Mouse (Mus musculus) layer of hippocampus, adult 18-20 months (tissue): ENCODE measurements around the gene Toporsl. TPM values are rescaled to one million over a fixed set of nuclear protein-coding genes. Genes with fewer than 3 reads are reported as not detected.
A peak's percentile ranks its signal among the peaks of the same experiment; 100 is the strongest.

ENCODE experiments used
- DNase-seq, 2 experiments: peaks; one replicate each; pipeline ENCODE4 v3.0.0; 2022; ENCODE audit warnings: low spot score in 2 of 2
- long read RNA-seq: library from polyadenylated mRNA; stranded (forward); transcript quantifications from one replicate; pipeline ENCODE4 v2.0.0, GENCODE M21; 2021
- total RNA-seq, 2 experiments: library from RNA; stranded (reverse); gene quantifications; 2 replicates each; pipeline ENCODE4 v1.2.3; 2021

The Toporsl gene
- not detected for total RNA-seq
- long read RNA-seq: 0 reads

DNA sequence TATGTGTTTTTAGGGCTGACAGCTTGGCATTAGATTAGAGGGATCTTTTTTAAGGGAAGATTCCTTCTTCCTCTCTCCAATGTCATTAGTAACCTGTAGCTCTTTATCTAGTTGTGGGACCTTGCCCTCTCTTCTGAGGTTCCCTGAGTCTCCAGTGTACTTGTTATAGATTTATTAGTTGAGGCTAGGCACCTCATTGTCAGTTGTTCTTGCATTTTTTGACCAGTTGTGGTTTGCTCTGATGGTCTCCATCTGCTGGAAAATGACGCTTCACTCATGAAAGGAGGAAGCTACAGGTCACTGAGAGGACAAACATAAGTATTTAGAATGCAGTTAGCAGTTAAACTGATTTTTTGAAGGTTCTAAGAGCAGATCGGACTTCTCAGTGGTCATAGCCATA lies at the start of gene Toporsl:
Toporsl (plus strand) TSS at position 348 of the 400 bp plus-strand sequence.
- no peak for DNase-seq

GRCm38 (mm10) chr4:52557672-52558071 lies 38.4 kb upstream of the Toporsl start:
- no peak for DNase-seq

GRCm38 (mm10) chr4:52558080-52558479 lies 38.0 kb upstream of the Toporsl start:
- no peak for DNase-seq

- no peak for DNase-seq
Observed at GRCm38 (mm10) chr4:52563859-52564258, 32.2 kb upstream of the Toporsl start.

GRCm38 (mm10) chr4:52586194-52586734 lies 9.8 kb upstream of the Toporsl start:
- no peak for DNase-seq

DNA sequence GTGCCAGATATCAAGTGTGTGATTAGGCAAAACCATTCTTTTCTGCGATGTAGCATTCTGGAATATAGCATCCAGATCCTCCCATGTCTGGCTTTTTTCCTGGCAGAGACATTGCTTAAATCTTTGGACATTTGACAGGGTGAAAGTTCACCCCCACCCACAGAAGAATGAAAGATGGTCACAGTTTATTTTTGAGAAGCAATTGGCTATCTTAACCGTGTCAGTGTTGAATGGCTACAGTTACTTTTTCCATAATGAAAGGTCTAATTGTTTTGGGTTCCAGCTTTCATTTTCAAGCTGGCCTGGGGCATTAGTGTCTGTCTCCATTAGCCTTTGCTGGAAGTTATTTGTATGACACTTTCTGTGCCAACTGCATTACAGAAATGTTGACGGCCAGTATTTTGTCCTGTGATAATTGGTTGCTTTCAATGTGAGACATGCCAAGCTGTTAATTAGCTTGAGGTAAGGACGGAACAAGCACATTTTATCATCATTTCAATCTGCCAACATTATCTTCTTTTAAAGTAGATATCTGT lies 2.2 kb upstream of the Toporsl start:
- DNase-seq: no peak

- no peak for DNase-seq
Observed at GRCm38 (mm10) chr4:52594632-52595031, 1.4 kb upstream of the Toporsl start.

- no peak for DNase-seq
Observed at GRCm38 (mm10) chr4:52598180-52598881, 2.3 kb downstream of the Toporsl start.

DNA sequence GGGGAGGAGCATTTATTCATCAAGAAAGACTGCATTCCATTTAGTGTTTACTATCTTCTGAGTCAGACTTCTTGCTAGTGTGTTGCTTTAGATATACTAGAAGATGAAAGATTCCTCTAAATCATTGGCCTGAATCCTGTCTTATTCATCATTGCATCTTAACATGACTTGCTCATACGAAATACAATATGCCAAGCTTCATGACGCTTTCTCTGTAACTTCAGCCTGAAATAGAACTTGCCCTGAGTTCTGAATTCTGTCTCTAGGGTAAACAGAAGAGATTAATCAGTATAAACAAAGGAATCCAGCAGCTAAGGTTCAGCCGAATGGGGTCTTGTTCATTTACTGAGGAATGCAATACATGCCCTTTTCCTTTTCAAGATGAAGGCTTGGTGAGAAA lies 10.8 kb downstream of the Toporsl start:
- DNase-seq: no peak

- DNase-seq: no peak
Observed at GRCm38 (mm10) chr4:52634986-52635385, 38.9 kb downstream of the Toporsl start.

GRCm38 (mm10) chr4:52647791-52648190 lies 51.7 kb downstream of the Toporsl start:
- DNase-seq: no peak

DNA sequence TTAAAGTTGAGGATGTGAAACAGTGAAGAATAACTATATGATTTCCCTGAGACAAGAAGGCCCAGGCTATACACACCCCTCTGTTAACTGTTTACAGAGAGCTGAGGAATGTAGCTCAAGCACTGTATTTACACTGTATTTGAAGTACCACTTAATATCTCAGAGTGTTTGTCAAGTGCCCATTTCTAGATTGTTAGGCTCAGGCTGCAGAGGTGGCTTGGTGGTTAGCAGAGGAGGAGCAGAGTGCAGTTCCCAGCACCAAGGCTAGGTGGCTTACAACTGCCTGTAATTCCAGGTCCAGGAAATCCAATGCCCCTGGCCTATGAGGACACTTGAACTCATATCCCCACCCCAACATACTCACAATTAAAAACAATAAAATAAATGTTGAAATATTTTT lies 63.6 kb downstream of the Toporsl start:
- DNase-seq: no peak

- no peak for DNase-seq
Observed at GRCm38 (mm10) chr4:52660701-52661117, 64.6 kb downstream of the Toporsl start.

- DNase-seq: peak in 1 of 2 experiments; percentile 34
Observed at GRCm38 (mm10) chr4:52661311-52661710, 65.2 kb downstream of the Toporsl start.

Other genes with a start within 250 kb of the Toporsl start
- 10 to 100 TPM; 11.2 to 11.9 TPM for gene Smc2, start 157.0 kb upstream of the Toporsl start, total RNA-seq
- gene Vma21-ps, start 99.0 kb upstream of the Toporsl start, total RNA-seq: not detected
- not detected for gene Olfr275, start 218.3 kb downstream of the Toporsl start, total RNA-seq